Mouse (Mus musculus): ENCODE measurements around the gene Ppm1l.

GRCm38 (mm10) chr3:69341514-69341913 lies 24.9 kb downstream of the Ppm1l start:
- TF ChIP-seq SRF (IDR thresholded peaks at IDR 0.05; ENCODE audit: control insufficient read depth, insufficient read length, low read depth) = no peak
- TF ChIP-seq POLR2A (IDR thresholded peaks at IDR 0.05; ENCODE audit: insufficient read length, low read depth) = no peak
- no peak for TF ChIP-seq TCF12 (IDR thresholded peaks at IDR 0.05; ENCODE audit: insufficient read depth, poor library complexity, severe bottlenecking)
- no peak for TF ChIP-seq MYOG (IDR thresholded peaks at IDR 0.05; ENCODE audit: control insufficient read depth in 1 of 3, insufficient read depth in 1 of 3, insufficient read length in 2 of 3, low read depth in 2 of 3)
- TF ChIP-seq POLR2AphosphoS2 (IDR thresholded peaks at IDR 0.05; ENCODE audit: insufficient read length, low read depth) = no peak

All from myocyte (in vitro differentiated cells).